Mouse (Mus musculus) brain, embryonic 14.5 days (tissue): ENCODE measurements around the gene Rasgef1a.

ENCODE experiments used
- CTCF ChIP-seq: fragments of 200-500 bp; IDR thresholded peaks from 2 replicates; pipeline ENCODE4 v1.5.1; 2012; ENCODE audit warnings: inconsistent platforms, mild to moderate bottlenecking, moderate library complexity, borderline replicate concordance; ENCODE audit not compliant: insufficient read depth, insufficient read length; ENCODE audit errors: extremely low read depth
- POLR2A ChIP-seq: fragments of 200-500 bp; IDR thresholded peaks from 2 replicates; pipeline ENCODE4 v1.6.1; 2012; ENCODE audit warnings: mild to moderate bottlenecking, inconsistent platforms, borderline replicate concordance; ENCODE audit not compliant: poor library complexity, insufficient read depth, insufficient read length, severe bottlenecking; ENCODE audit errors: extremely low read depth

- TF ChIP-seq CTCF (no peak), POLR2A (no peak)
Measured at GRCm38 (mm10) chr6:118074151-118074550, 62.9 kb downstream of the Rasgef1a start.
